Mouse (Mus musculus) right cerebral cortex, postnatal 25 days (tissue): ENCODE results near the gene Arhgdia.
"Not testable (repeated sequence)": the region's sequence is repeated elsewhere in the genome, so short reads cannot be mapped to it uniquely, and the experiment has no call there.

ENCODE experiments used
- DNase-seq: peaks from one replicate; pipeline ENCODE4 v3.0.0; 2022

The Arhgdia gene

GRCm38 (mm10) chr11:120578024-120578693 lies 3.3 kb downstream of the Arhgdia start:
- no peak for DNase-seq

GRCm38 (mm10) chr11:120577211-120578023 lies 4.0 kb downstream of the Arhgdia start:
- DNase-seq: no peak

- no peak for DNase-seq
Observed at GRCm38 (mm10) chr11:120576365-120576981, 5.0 kb downstream of the Arhgdia start.

- no peak for DNase-seq
Observed at GRCm38 (mm10) chr11:120575940-120576339, 5.5 kb downstream of the Arhgdia start.

- DNase-seq: no peak
Observed at GRCm38 (mm10) chr11:120575046-120575445, 6.4 kb downstream of the Arhgdia start.

GRCm38 (mm10) chr11:120574278-120574600 lies 7.2 kb downstream of the Arhgdia start:
- no peak for DNase-seq

GRCm38 (mm10) chr11:120573585-120574277 lies 7.7 kb downstream of the Arhgdia start:
- DNase-seq: no peak

- peak; percentile 100 for DNase-seq
Observed at GRCm38 (mm10) chr11:120572752-120573584, 8.5 kb downstream of the Arhgdia start, which contains the start of gene P4hb. Gene P4hb, minus strand, starts transcription at chr11:120573253.

GRCm38 (mm10) chr11:120572417-120572751 lies 9.0 kb downstream of the Arhgdia start:
- no peak for DNase-seq

GRCm38 (mm10) chr11:120571754-120572416 lies 9.5 kb downstream of the Arhgdia start:
- no peak for DNase-seq

- no peak for DNase-seq
Observed at GRCm38 (mm10) chr11:120571122-120571521, 10.3 kb downstream of the Arhgdia start.

GRCm38 (mm10) chr11:120568324-120568723 lies 13.1 kb downstream of the Arhgdia start:
- DNase-seq: no peak

GRCm38 (mm10) chr11:120565114-120565513 lies 16.3 kb downstream of the Arhgdia start:
- no peak for DNase-seq

GRCm38 (mm10) chr11:120562949-120563348 lies 18.5 kb downstream of the Arhgdia start:
- no peak for DNase-seq

- DNase-seq: no peak
Observed at GRCm38 (mm10) chr11:120560952-120561728, 20.3 kb downstream of the Arhgdia start.

GRCm38 (mm10) chr11:120558843-120559242 lies 22.6 kb downstream of the Arhgdia start:
- not testable (repeated sequence) for DNase-seq

- DNase-seq: no peak
Observed at GRCm38 (mm10) chr11:120555260-120555659, 26.2 kb downstream of the Arhgdia start.

GRCm38 (mm10) chr11:120554834-120555233 lies 26.6 kb downstream of the Arhgdia start:
- DNase-seq: no peak

- DNase-seq: no peak
Observed at GRCm38 (mm10) chr11:120552736-120553135, 28.7 kb downstream of the Arhgdia start.

GRCm38 (mm10) chr11:120550810-120551440 lies 30.5 kb downstream of the Arhgdia start, which contains the start of gene Ppp1r27:
Gene Ppp1r27, minus strand, starts transcription at chr11:120551132.
- no peak for DNase-seq
